Mouse (Mus musculus): ENCODE measurements around the gene C2. TPM values are rescaled to one million over a fixed set of nuclear protein-coding genes. Genes with fewer than 3 reads are reported as not detected.

Gene C2
- 1.3 and 2.0 TPM in 2 replicates for polyA plus RNA-seq (2021; fragmentation: Nextera tagmentation)
- long read RNA-seq, experiment 1, transcript C2-201 (18 exons, 2,641 nt) = major isoform, 5 of 6 reads
- long read RNA-seq, experiment 1, partial matches to known transcripts = 0 of 6 reads
- long read RNA-seq, experiment 1, other reads (novel, unspliced or antisense) = 0 of 6 reads
- long read RNA-seq, experiment 2, partial matches to known transcripts = 0 of 6 reads
- long read RNA-seq, experiment 2, other reads (novel, unspliced or antisense) = 2 of 6 reads

GRCm38 (mm10) chr17:34898160-34898586, at the start of gene C2, which contains the start of gene Ehmt2:
TSS of gene C2 (minus strand) at chr17:34898265.
TSS of gene Ehmt2 (plus strand) at chr17:34898469.

GRCm38 (mm10) chr17:34931061-34931734, 33.1 kb upstream of the C2 start, which contains the start of gene Neu1:
TSS of gene Neu1 (plus strand) at chr17:34931253.

GRCm38 (mm10) chr17:34913930-34914665, 16.0 kb upstream of the C2 start, which contains the start of gene Slc44a4:
TSS of gene Slc44a4 (plus strand) at chr17:34914466.

GRCm38 (mm10) chr17:34881683-34882310, 16.3 kb downstream of the C2 start, which contains the start of gene Gm20547:
TSS of gene Gm20547 (minus strand) at chr17:34882042.

GRCm38 (mm10) chr17:34879336-34879879, 18.7 kb downstream of the C2 start, which contains the start of gene Zbtb12:
TSS of gene Zbtb12 (plus strand) at chr17:34879483.

GRCm38 (mm10) chr17:34862416-34863081, 35.5 kb downstream of the C2 start, which contains the start of gene Cfb:
TSS of gene Cfb (minus strand) at chr17:34862518.

GRCm38 (mm10) chr17:34849722-34850516, 48.1 kb downstream of the C2 start, which contains the start of the genes Skiv2l and Nelfe:
TSS of gene Skiv2l (minus strand) at chr17:34850210.
TSS of gene Nelfe (plus strand) at chr17:34850391.

GRCm38 (mm10) chr17:34836856-34837221, 61.2 kb downstream of the C2 start, which contains the start of the genes Stk19 and Dxo:
TSS of gene Stk19 (minus strand) at chr17:34836945.
TSS of gene Dxo (plus strand) at chr17:34837019.

Small RNAs within 50 kb of the gene (microRNA-seq; reads per million reads assigned to microRNA genes)
- not detected for gene Mir6970
- gene Mir6971 = 9.2 reads per million, percentile 30 among the genes with 10 or more reads in this experiment
- gene Mir6972 = not detected

Other genes with a start within 250 kb of the C2 start
- 0.31 and 0.33 TPM in 2 replicates for gene Tnxb, start 227.7 kb downstream of the C2 start, polyA plus RNA-seq (2021; fragmentation: Nextera tagmentation)
- gene C4b, start 154.4 kb downstream of the C2 start, polyA plus RNA-seq (2021; fragmentation: Nextera tagmentation) = 9.3 and 15.6 TPM in 2 replicates
- gene Cyp21a1, start 93.7 kb downstream of the C2 start, polyA plus RNA-seq (2021; fragmentation: Nextera tagmentation) = not detected in 2 replicates
- 55.5 and 61.6 TPM in 2 replicates for gene Stk19, start 61.3 kb downstream of the C2 start, polyA plus RNA-seq (2021; fragmentation: Nextera tagmentation)
- 26.3 and 27.8 TPM in 2 replicates for gene Dxo, start 61.2 kb downstream of the C2 start, polyA plus RNA-seq (2021; fragmentation: Nextera tagmentation)
- gene Skiv2l, start 48.1 kb downstream of the C2 start, polyA plus RNA-seq (2021; fragmentation: Nextera tagmentation) = 23.6 and 26.5 TPM in 2 replicates
- 36.8 and 43.3 TPM in 2 replicates for gene Nelfe, start 47.9 kb downstream of the C2 start, polyA plus RNA-seq (2021; fragmentation: Nextera tagmentation)
- 0.49 and 0.80 TPM in 2 replicates for gene Cfb, start 35.7 kb downstream of the C2 start, polyA plus RNA-seq (2021; fragmentation: Nextera tagmentation)
- 0.23 and 0.26 TPM in 2 replicates for gene Zbtb12, start 18.8 kb downstream of the C2 start, polyA plus RNA-seq (2021; fragmentation: Nextera tagmentation)
- gene Gm20547, start 16.2 kb downstream of the C2 start, polyA plus RNA-seq (2021; fragmentation: Nextera tagmentation) = not detected in 2 replicates
- gene Ehmt2, start 204 bp upstream of the C2 start, polyA plus RNA-seq (2021; fragmentation: Nextera tagmentation) = 21.5 and 22.0 TPM in 2 replicates
- 0.29 and 0.30 TPM in 2 replicates for gene Slc44a4, start 16.2 kb upstream of the C2 start, polyA plus RNA-seq (2021; fragmentation: Nextera tagmentation)
- gene Neu1, start 33.0 kb upstream of the C2 start, polyA plus RNA-seq (2021; fragmentation: Nextera tagmentation) = 24.8 and 26.2 TPM in 2 replicates
- 0.90 and 1.3 TPM in 2 replicates for gene Hspa1b, start 61.0 kb upstream of the C2 start, polyA plus RNA-seq (2021; fragmentation: Nextera tagmentation)
- gene Gm20481, start 71.6 kb upstream of the C2 start, polyA plus RNA-seq (2021; fragmentation: Nextera tagmentation) = not detected in 2 replicates
- gene Hspa1a, start 73.9 kb upstream of the C2 start, polyA plus RNA-seq (2021; fragmentation: Nextera tagmentation) = 7.2 and 7.7 TPM in 2 replicates
- gene Hspa1l, start 74.4 kb upstream of the C2 start, polyA plus RNA-seq (2021; fragmentation: Nextera tagmentation) = 0.60 and 0.84 TPM in 2 replicates
- 35.2 and 42.4 TPM in 2 replicates for gene Lsm2, start 83.6 kb upstream of the C2 start, polyA plus RNA-seq (2021; fragmentation: Nextera tagmentation)
- 20.0 and 21.5 TPM in 2 replicates for gene Vars, start 102.7 kb upstream of the C2 start, polyA plus RNA-seq (2021; fragmentation: Nextera tagmentation)
- gene Vwa7, start 118.3 kb upstream of the C2 start, polyA plus RNA-seq (2021; fragmentation: Nextera tagmentation) = 0.20 TPM in 1 of 2 replicates, not detected in the other
- 0.62 and 0.97 TPM in 2 replicates for gene Sapcd1, start 129.8 kb upstream of the C2 start, polyA plus RNA-seq (2021; fragmentation: Nextera tagmentation)
- gene Msh5, start 148.5 kb upstream of the C2 start, polyA plus RNA-seq (2021; fragmentation: Nextera tagmentation) = 0.33 and 0.59 TPM in 2 replicates
- gene Clic1, start 151.7 kb upstream of the C2 start, polyA plus RNA-seq (2021; fragmentation: Nextera tagmentation) = 28.2 and 29.7 TPM in 2 replicates
- 18.0 and 23.6 TPM in 2 replicates for gene Ddah2, start 160.8 kb upstream of the C2 start, polyA plus RNA-seq (2021; fragmentation: Nextera tagmentation)
- gene Ly6g6c, start 167.1 kb upstream of the C2 start, polyA plus RNA-seq (2021; fragmentation: Nextera tagmentation) = not detected in 2 replicates
- gene Mpig6b, start 167.9 kb upstream of the C2 start, polyA plus RNA-seq (2021; fragmentation: Nextera tagmentation) = 0.06 TPM in 1 of 2 replicates, not detected in the other
- gene Ly6g6e, start 178.6 kb upstream of the C2 start, polyA plus RNA-seq (2021; fragmentation: Nextera tagmentation) = 4.4 and 4.6 TPM in 2 replicates
- gene Ly6g6d, start 179.8 kb upstream of the C2 start, polyA plus RNA-seq (2021; fragmentation: Nextera tagmentation) = 1.2 and 2.3 TPM in 2 replicates
- 1.2 and 2.1 TPM in 2 replicates for gene Ly6g6f, start 187.3 kb upstream of the C2 start, polyA plus RNA-seq (2021; fragmentation: Nextera tagmentation)
- gene Abhd16a, start 191.0 kb upstream of the C2 start, polyA plus RNA-seq (2021; fragmentation: Nextera tagmentation) = 86.3 and 93.9 TPM in 2 replicates
- not detected in 2 replicates for gene Ly6g5c, start 210.0 kb upstream of the C2 start, polyA plus RNA-seq (2021; fragmentation: Nextera tagmentation)
- gene Ly6g5b, start 217.2 kb upstream of the C2 start, polyA plus RNA-seq (2021; fragmentation: Nextera tagmentation) = not detected in 2 replicates
- 16.5 and 19.1 TPM in 2 replicates for gene Gpank1, start 223.2 kb upstream of the C2 start, polyA plus RNA-seq (2021; fragmentation: Nextera tagmentation)
- gene Csnk2b, start 223.8 kb upstream of the C2 start, polyA plus RNA-seq (2021; fragmentation: Nextera tagmentation) = 212 and 242 TPM in 2 replicates
- 24.7 and 40.7 TPM in 2 replicates for gene D17H6S53E, start 228.1 kb upstream of the C2 start, polyA plus RNA-seq (2021; fragmentation: Nextera tagmentation)
- not detected in 2 replicates for gene Apom, start 233.8 kb upstream of the C2 start, polyA plus RNA-seq (2021; fragmentation: Nextera tagmentation)
- 68.3 and 90.8 TPM in 2 replicates for gene Bag6, start 236.9 kb upstream of the C2 start, polyA plus RNA-seq (2021; fragmentation: Nextera tagmentation)